Mouse (Mus musculus): ENCODE measurements around the gene Adgrf1. TPM values are rescaled to one million over a fixed set of nuclear protein-coding genes. Genes with fewer than 3 reads are reported as not detected.

The Adgrf1 gene
- polyA plus RNA-seq, 1 experiment = 0.04 TPM

GRCm38 (mm10) chr17:43251249-43252125, 18.6 kb upstream of the Adgrf1 start:
- Histone ChIP-seq H3K4me1 (replicated peaks; ENCODE audit: control insufficient read depth, insufficient read depth, low read length) (peaks cover 29% of the 10 kb centered on the region), H3K36me3 (ENCODE audit: control insufficient read depth, insufficient read depth, low read length) (no peaks in the 10 kb centered on the region), H3K27ac (ENCODE audit: control insufficient read depth, insufficient read depth, low read length) (no peak overlapping the region), H3K4me3 (ENCODE audit: control insufficient read depth, insufficient read depth, low read length) (no peak overlapping the region), H3K27me3 (ENCODE audit: control insufficient read depth, insufficient read depth, low read length) (no peaks in the 10 kb centered on the region)
- TF ChIP-seq CTCF (IDR thresholded peaks at IDR 0.05; ENCODE audit: borderline replicate concordance, control insufficient read depth, extremely low read depth, insufficient read depth, low read length, poor library complexity) = no peak
- no peak for TF ChIP-seq POLR2A (IDR thresholded peaks at IDR 0.05; ENCODE audit: control insufficient read depth, extremely low read depth, insufficient read depth, low read length, poor library complexity)
- DNase-seq = no peak
- 87% methylated on average over 5 of the region's 5 CpGs for WGBS

DNA sequence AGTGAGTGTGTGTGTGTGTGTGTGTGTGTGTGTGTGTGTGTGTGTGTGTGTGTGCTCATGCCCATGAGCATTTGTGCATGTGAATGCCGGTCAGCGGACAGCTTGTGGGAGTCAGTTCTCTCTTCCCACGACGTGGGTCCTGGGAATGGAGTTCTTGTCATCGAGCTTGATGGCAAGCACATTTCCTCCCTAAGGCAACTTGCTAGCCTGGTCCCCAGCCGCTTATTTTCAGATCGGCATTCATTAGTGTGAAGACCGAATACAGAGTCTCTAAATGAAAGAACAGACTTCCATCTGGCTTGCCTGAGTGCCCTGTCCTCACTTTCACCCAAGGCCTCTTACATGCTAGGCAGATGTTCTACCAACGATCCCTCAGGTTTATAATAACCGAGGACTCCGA, 17.3 kb upstream of the Adgrf1 start:
- Histone ChIP-seq H3K36me3 (ENCODE audit: control insufficient read depth, insufficient read depth, low read length) (no peaks in the 10 kb centered on the region), H3K27ac (ENCODE audit: control insufficient read depth, insufficient read depth, low read length) (no peak overlapping the region), H3K27me3 (ENCODE audit: control insufficient read depth, insufficient read depth, low read length) (no peaks in the 10 kb centered on the region), H3K4me3 (ENCODE audit: control insufficient read depth, insufficient read depth, low read length) (no peak overlapping the region), H3K4me1 (replicated peaks; ENCODE audit: control insufficient read depth, insufficient read depth, low read length) (peaks cover 29% of the 10 kb centered on the region)
- 96% methylated on average over 11 of the region's 11 CpGs for WGBS
- DNase-seq = no peak
- no peak for TF ChIP-seq CTCF (IDR thresholded peaks at IDR 0.05; ENCODE audit: borderline replicate concordance, control insufficient read depth, extremely low read depth, insufficient read depth, low read length, poor library complexity)
- no peak for TF ChIP-seq POLR2A (IDR thresholded peaks at IDR 0.05; ENCODE audit: control insufficient read depth, extremely low read depth, insufficient read depth, low read length, poor library complexity)

DNA sequence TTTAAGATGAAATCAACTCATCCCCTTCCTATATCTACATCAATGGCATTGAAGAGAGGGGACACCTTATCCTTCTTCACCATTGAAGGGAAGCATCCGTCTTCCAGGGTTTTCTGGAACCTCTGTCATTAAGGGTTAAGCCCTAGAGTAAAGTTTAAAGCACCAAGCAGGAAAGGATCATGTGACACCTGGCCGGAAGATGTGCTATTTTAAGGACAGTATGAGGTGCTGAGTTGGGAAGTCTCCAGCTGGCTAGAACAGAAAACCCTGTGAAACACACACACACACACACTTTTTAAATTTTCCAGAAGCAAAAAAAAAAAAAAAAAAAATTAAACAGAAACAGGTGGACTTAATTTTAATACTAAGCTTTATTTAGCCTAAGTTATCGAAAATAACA, 15.9 kb upstream of the Adgrf1 start:
- Histone ChIP-seq H3K36me3 (ENCODE audit: control insufficient read depth, insufficient read depth, low read length) (no peaks in the 10 kb centered on the region), H3K27me3 (ENCODE audit: control insufficient read depth, insufficient read depth, low read length) (no peaks in the 10 kb centered on the region), H3K4me3 (ENCODE audit: control insufficient read depth, insufficient read depth, low read length) (no peak overlapping the region), H3K4me1 (replicated peaks; ENCODE audit: control insufficient read depth, insufficient read depth, low read length) (peaks cover 29% of the 10 kb centered on the region), H3K27ac (ENCODE audit: control insufficient read depth, insufficient read depth, low read length) (no peak overlapping the region; the same call in 1 of the 2 replicates)
- no peak for TF ChIP-seq CTCF (IDR thresholded peaks at IDR 0.05; ENCODE audit: borderline replicate concordance, control insufficient read depth, extremely low read depth, insufficient read depth, low read length, poor library complexity)
- TF ChIP-seq POLR2A (IDR thresholded peaks at IDR 0.05; ENCODE audit: control insufficient read depth, extremely low read depth, insufficient read depth, low read length, poor library complexity) = no peak
- peak; percentile 45 for DNase-seq
- 8% methylated on average over 3 of the region's 3 CpGs for WGBS

GRCm38 (mm10) chr17:43256536-43257135, 13.5 kb upstream of the Adgrf1 start:
- Histone ChIP-seq H3K4me3 (ENCODE audit: control insufficient read depth, insufficient read depth, low read length) (no peak overlapping the region), H3K27me3 (ENCODE audit: control insufficient read depth, insufficient read depth, low read length) (no peaks in the 10 kb centered on the region), H3K4me1 (replicated peaks; ENCODE audit: control insufficient read depth, insufficient read depth, low read length) (peaks cover 20% of the 10 kb centered on the region), H3K27ac (ENCODE audit: control insufficient read depth, insufficient read depth, low read length) (no peak overlapping the region), H3K36me3 (ENCODE audit: control insufficient read depth, insufficient read depth, low read length) (no peaks in the 10 kb centered on the region)
- no peak for DNase-seq
- TF ChIP-seq POLR2A (IDR thresholded peaks at IDR 0.05; ENCODE audit: control insufficient read depth, extremely low read depth, insufficient read depth, low read length, poor library complexity) (no peak), CTCF (IDR thresholded peaks at IDR 0.05; ENCODE audit: borderline replicate concordance, control insufficient read depth, extremely low read depth, insufficient read depth, low read length, poor library complexity) (no peak)
- WGBS = 91% methylated on average over 12 of the region's 12 CpGs

DNA sequence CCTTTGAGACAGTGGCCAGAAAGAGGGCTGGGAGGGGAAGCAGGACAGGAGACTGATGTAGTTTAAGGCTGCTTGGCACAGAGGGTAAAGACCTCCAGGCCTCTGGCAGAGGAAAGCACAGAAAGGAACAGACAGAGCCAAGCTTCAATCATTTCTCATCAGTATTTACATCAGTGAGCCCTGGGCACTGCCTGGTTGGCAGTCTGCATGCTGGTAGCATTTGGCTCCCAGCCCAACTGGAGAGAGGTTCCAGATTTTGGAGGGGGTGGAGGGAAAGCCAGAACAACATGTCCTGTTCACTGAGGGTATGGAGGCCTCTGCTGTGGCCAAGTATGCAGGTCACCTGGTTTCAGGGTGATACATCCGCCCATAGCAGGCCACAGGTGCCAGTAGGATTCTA, 12.4 kb upstream of the Adgrf1 start:
- Histone ChIP-seq H3K27me3 (ENCODE audit: control insufficient read depth, insufficient read depth, low read length) (no peaks in the 10 kb centered on the region), H3K27ac (ENCODE audit: control insufficient read depth, insufficient read depth, low read length) (no peak overlapping the region), H3K4me1 (replicated peaks; ENCODE audit: control insufficient read depth, insufficient read depth, low read length) (peaks cover 27% of the 10 kb centered on the region), H3K36me3 (ENCODE audit: control insufficient read depth, insufficient read depth, low read length) (no peaks in the 10 kb centered on the region), H3K4me3 (ENCODE audit: control insufficient read depth, insufficient read depth, low read length) (no peak overlapping the region)
- TF ChIP-seq CTCF (IDR thresholded peaks at IDR 0.05; ENCODE audit: borderline replicate concordance, control insufficient read depth, extremely low read depth, insufficient read depth, low read length, poor library complexity) (no peak), POLR2A (IDR thresholded peaks at IDR 0.05; ENCODE audit: control insufficient read depth, extremely low read depth, insufficient read depth, low read length, poor library complexity) (no peak)
- no peak for DNase-seq
- WGBS = 100% methylated on average over 1 of the region's 1 CpGs

- no peak overlapping the region for H3K27ac ChIP-seq (ENCODE audit: control insufficient read depth, insufficient read depth, low read length)
- TF ChIP-seq CTCF (IDR thresholded peaks at IDR 0.05; ENCODE audit: borderline replicate concordance, control insufficient read depth, extremely low read depth, insufficient read depth, low read length, poor library complexity) = no peak
- TF ChIP-seq POLR2A (IDR thresholded peaks at IDR 0.05; ENCODE audit: control insufficient read depth, extremely low read depth, insufficient read depth, low read length, poor library complexity) = no peak
- 43% methylated on average over 5 of the region's 5 CpGs for WGBS
- no peaks in the 10 kb centered on the region for H3K27me3 ChIP-seq (ENCODE audit: control insufficient read depth, insufficient read depth, low read length)
- H3K4me3 ChIP-seq (ENCODE audit: control insufficient read depth, insufficient read depth, low read length) = no peak overlapping the region
- H3K4me1 ChIP-seq (replicated peaks; ENCODE audit: control insufficient read depth, insufficient read depth, low read length) = peaks cover 11% of the 10 kb centered on the region
- H3K36me3 ChIP-seq (ENCODE audit: control insufficient read depth, insufficient read depth, low read length) = no peaks in the 10 kb centered on the region
- no peak for DNase-seq
Measured at GRCm38 (mm10) chr17:43261937-43262336, 8.2 kb upstream of the Adgrf1 start.
